Mouse (Mus musculus) heart, embryonic 16.5 days (tissue): ENCODE measurements around the gene Corin. TPM values are rescaled to one million over a fixed set of nuclear protein-coding genes. Genes with fewer than 3 reads are reported as not detected.

ENCODE experiments used
- ATAC-seq: fragments of 200-750 bp; cut with Nextera tagmentation; replicated peaks from 2 replicates; pipeline ENCODE4 v1.8.0; 2017; ENCODE audit warnings: moderate number of reproducible peaks; ENCODE audit not compliant: insufficient read depth, low FRiP score; ENCODE audit errors: extremely low read depth
- H3K27ac ChIP-seq: fragments of 300-500 bp; sonication (generic); 2 replicates; pipeline ENCODE4 v1.5.1; 2014; ENCODE audit warnings: mild to moderate bottlenecking, low read length, control low read depth, moderate library complexity
- H3K27me3 ChIP-seq: fragments of 300-500 bp; sonication (generic); 2 replicates; pipeline ENCODE4 v1.6.1; 2014; ENCODE audit warnings: low read length, mixed read lengths; ENCODE audit not compliant: control insufficient read depth, insufficient read depth
- H3K36me3 ChIP-seq: fragments of 300-500 bp; sonication (generic); 2 replicates; pipeline ENCODE4 v1.6.1; 2014; ENCODE audit not compliant: control insufficient read depth, insufficient read depth
- H3K4me1 ChIP-seq: fragments of 300-500 bp; sonication (generic); 2 replicates; pipeline ENCODE4 v1.6.1; 2014; ENCODE audit warnings: low read length, mixed read lengths; ENCODE audit not compliant: control insufficient read depth, insufficient read depth
- H3K4me2 ChIP-seq: fragments of 300-500 bp; sonication (generic); 2 replicates; pipeline ENCODE4 v1.6.1; 2014; ENCODE audit warnings: low read depth, mild to moderate bottlenecking, control low read depth, low read length
- H3K4me3 ChIP-seq: fragments of 300-500 bp; sonication (generic); 2 replicates; pipeline ENCODE4 v1.5.1; 2014; ENCODE audit warnings: mild to moderate bottlenecking, control low read depth, low read length
- H3K9ac ChIP-seq: fragments of 300-500 bp; sonication (generic); 2 replicates; pipeline ENCODE4 v1.6.1; 2014; ENCODE audit warnings: low read length, control low read depth
- H3K9me3 ChIP-seq: fragments of 300-500 bp; sonication (generic); replicated peaks from 2 replicates; pipeline ENCODE4 v1.6.1; 2016; ENCODE audit warnings: low read length; ENCODE audit not compliant: control insufficient read depth
- WGBS: fragments of 180-500 bp; shearing (Covaris S2); extraction: QIAGEN DNeasy Blood & Tissue Kit; methylation state at CpG from one replicate; pipeline ENCODE4 v1.1.7; 2014; 5-methylcytosine and 5-hydroxymethylcytosine counted together
- polyA plus RNA-seq: library from polyadenylated mRNA; unstranded; fragments of >200 nt; fragmentation: Nextera tagmentation; extraction: Ambion mirVana; gene quantifications from 2 replicates; pipeline ENCODE4 v1.2.1, GENCODE M21; 2015

Corin gene
- polyA plus RNA-seq, 1 experiment from 2014 or later = 53.0 TPM

DNA sequence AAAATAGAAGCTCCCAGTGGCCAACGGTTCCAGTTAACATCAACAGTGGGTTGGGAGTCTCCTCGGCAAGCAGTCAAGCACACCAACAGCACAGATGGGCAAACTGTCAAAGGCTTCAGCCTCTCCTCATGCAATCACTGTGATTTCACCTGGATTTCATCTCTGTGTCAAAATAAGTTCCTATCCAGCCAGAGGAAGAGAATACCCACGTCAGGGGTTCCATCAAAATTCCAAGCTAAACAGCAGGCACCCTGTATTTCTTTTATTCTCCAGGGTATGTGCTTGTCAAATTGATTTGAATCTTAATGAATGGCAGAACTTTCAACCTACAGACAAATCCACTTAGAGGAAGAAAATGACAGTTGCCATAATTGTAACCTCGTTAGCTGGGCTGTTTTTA is 51.5 kb downstream of the Corin start:
- Histone ChIP-seq H3K9ac (no peak overlapping the region), H3K27me3 (no peaks in the 10 kb centered on the region), H3K27ac (no peak overlapping the region), H3K4me3 (no peak overlapping the region), H3K4me2 (no peak overlapping the region), H3K4me1 (peaks cover 4% of the 10 kb centered on the region), H3K36me3 (peaks cover 3% of the 10 kb centered on the region; the same call in 1 of the 2 replicates), H3K9me3 (no peaks in the 10 kb centered on the region)
- ATAC-seq = no peak
- WGBS = 72% methylated on average over 4 of the region's 4 CpGs

DNA sequence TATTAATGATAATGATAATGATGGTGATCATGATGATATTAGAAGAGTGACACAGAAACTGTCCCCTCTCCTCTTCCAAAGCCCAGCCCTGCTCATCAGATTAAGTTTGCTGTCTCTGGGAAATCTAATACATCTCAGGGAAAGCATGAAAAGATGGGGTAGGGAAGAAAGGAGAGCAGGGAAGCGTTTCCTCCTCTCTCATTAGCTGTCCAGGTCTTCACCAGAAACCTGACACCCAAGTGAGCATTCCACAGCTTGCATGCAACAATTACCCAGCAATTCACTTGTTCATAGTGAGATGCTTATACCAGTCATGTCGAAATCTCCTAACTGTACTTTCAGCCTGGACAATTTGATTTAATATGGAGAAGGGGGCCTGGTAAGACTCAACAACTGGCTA is 55.4 kb downstream of the Corin start:
- Histone ChIP-seq H3K36me3 (peaks cover 3% of the 10 kb centered on the region; the same call in 1 of the 2 replicates), H3K4me1 (peaks cover 7% of the 10 kb centered on the region), H3K27ac (no peak overlapping the region), H3K4me3 (no peak overlapping the region), H3K27me3 (no peaks in the 10 kb centered on the region), H3K4me2 (no peak overlapping the region), H3K9ac (no peak overlapping the region), H3K9me3 (no peaks in the 10 kb centered on the region)
- ATAC-seq = no peak
- 70% methylated on average over 2 of the region's 2 CpGs for WGBS

GRCm38 (mm10) chr5:72446104-72446503 is 58.2 kb downstream of the Corin start:
- Histone ChIP-seq H3K27me3 (no peaks in the 10 kb centered on the region), H3K4me2 (no peak overlapping the region), H3K9me3 (no peaks in the 10 kb centered on the region), H3K9ac (no peak overlapping the region), H3K27ac (no peak overlapping the region), H3K4me1 (peaks cover 18% of the 10 kb centered on the region), H3K4me3 (no peak overlapping the region), H3K36me3 (peaks cover 3% of the 10 kb centered on the region; the same call in 1 of the 2 replicates)
- WGBS = 65% methylated on average over 11 of the region's 11 CpGs
- no peak for ATAC-seq

- H3K9me3 ChIP-seq = no peaks in the 10 kb centered on the region
- ATAC-seq = no peak
- WGBS = 76% methylated on average over 11 of the region's 11 CpGs
- no peak overlapping the region for H3K4me3 ChIP-seq
- no peaks in the 10 kb centered on the region for H3K36me3 ChIP-seq
- no peak overlapping the region for H3K4me2 ChIP-seq
- H3K27me3 ChIP-seq = no peaks in the 10 kb centered on the region
- H3K9ac ChIP-seq = no peak overlapping the region
- peak overlapping the region; percentile 69 for H3K27ac ChIP-seq
- peaks cover 18% of the 10 kb centered on the region for H3K4me1 ChIP-seq
Observed at GRCm38 (mm10) chr5:72443946-72444345, 60.3 kb downstream of the Corin start.

DNA sequence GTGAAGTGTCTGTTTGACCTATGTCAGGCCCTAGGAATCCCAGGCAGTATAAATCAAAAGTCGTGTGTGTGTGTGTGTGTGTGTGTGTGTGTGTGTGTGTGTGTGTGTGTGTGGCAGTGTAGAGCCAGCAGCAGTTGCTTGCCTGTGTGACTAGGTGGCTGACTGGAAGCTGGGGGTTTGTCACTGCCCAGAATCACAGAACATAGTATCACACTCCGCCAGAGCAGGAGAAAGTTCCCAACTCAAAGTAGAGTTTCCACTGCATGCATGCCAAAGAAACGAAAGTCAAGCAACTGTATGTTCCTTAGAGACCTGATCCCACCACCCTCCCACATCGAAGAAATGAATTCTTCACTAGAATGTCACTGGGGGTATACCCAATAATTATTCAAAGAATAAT is 61.3 kb downstream of the Corin start:
- Histone ChIP-seq H3K27me3 (no peaks in the 10 kb centered on the region), H3K4me3 (no peak overlapping the region), H3K9ac (no peak overlapping the region), H3K27ac (peak overlapping the region; percentile 69), H3K9me3 (no peaks in the 10 kb centered on the region), H3K36me3 (no peaks in the 10 kb centered on the region), H3K4me1 (peaks cover 18% of the 10 kb centered on the region), H3K4me2 (no peak overlapping the region)
- 56% methylated on average over 4 of the region's 4 CpGs for WGBS
- ATAC-seq = no peak

GRCm38 (mm10) chr5:72441181-72441580 is 63.1 kb downstream of the Corin start:
- no peaks in the 10 kb centered on the region for H3K9me3 ChIP-seq
- no peak overlapping the region for H3K27ac ChIP-seq
- ATAC-seq = no peak
- no peak overlapping the region for H3K4me2 ChIP-seq
- no peaks in the 10 kb centered on the region for H3K36me3 ChIP-seq
- H3K9ac ChIP-seq = no peak overlapping the region
- no peaks in the 10 kb centered on the region for H3K27me3 ChIP-seq
- H3K4me1 ChIP-seq = peaks cover 16% of the 10 kb centered on the region
- WGBS = 54% methylated on average over 10 of the region's 10 CpGs
- H3K4me3 ChIP-seq = no peak overlapping the region

DNA sequence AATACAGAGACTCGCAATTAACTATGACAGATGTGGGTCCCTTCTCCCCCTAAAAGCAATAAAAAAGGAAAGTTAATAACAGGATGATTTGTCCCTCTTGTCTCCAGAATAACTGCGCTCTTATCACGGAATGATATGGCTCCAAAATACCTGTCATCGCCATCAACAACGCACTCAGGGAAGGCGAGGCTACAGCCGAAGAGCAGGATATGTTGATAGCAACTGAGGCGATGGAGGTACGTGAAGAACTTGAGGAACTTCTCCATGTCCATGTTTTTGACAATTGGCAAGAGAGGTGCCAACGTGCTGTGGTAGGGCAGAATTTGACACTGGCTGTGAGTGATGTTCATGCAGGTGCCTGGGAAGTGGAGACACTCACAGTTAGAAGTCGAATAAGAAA is 69.2 kb downstream of the Corin start:
- Histone ChIP-seq H3K4me3 (no peak overlapping the region), H3K27me3 (no peaks in the 10 kb centered on the region), H3K27ac (peak overlapping the region; percentile 76), H3K36me3 (no peaks in the 10 kb centered on the region), H3K9me3 (no peaks in the 10 kb centered on the region), H3K4me1 (0 out of 2 replicates have a peak, but pooled peaks cover 6% of the 10 kb centered on the region), H3K9ac (no peak overlapping the region), H3K4me2 (no peak overlapping the region)
- peak; percentile 79 for ATAC-seq
- WGBS = 42% methylated on average over 11 of the region's 11 CpGs

DNA sequence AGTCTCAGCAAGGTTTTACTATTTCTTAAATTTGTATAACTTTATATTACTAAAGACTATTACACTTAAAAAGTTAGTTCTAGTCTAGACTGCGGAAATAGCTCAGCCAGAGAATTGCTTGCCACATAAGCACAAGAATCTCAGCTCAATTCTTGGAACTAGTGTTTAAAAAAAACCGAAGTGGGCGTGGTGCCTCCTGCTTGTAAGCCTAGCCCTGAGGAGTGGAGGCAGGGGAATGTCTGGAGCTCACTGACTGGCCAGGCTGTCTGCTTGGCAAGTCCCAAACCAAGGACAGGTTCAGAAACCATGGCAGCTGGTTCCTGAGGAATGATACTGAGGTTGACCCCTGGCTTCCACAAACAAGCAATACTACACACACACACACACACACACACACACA is 72.4 kb downstream of the Corin start:
- whole genome bisulfite sequencing = 58% methylated on average over 3 of the region's 3 CpGs
- Histone ChIP-seq H3K36me3 (no peaks in the 10 kb centered on the region), H3K4me1 (0 out of 2 replicates have a peak, but pooled peaks cover 6% of the 10 kb centered on the region), H3K9ac (no peak overlapping the region), H3K9me3 (no peaks in the 10 kb centered on the region), H3K27ac (no peak overlapping the region), H3K4me2 (no peak overlapping the region), H3K4me3 (no peak overlapping the region), H3K27me3 (no peaks in the 10 kb centered on the region)
- ATAC-seq = no peak

- no peak for ATAC-seq
- Histone ChIP-seq H3K9ac (no peak overlapping the region), H3K4me1 (peaks cover 12% of the 10 kb centered on the region), H3K36me3 (no peaks in the 10 kb centered on the region), H3K27ac (no peak overlapping the region), H3K4me2 (no peak overlapping the region), H3K9me3 (no peaks in the 10 kb centered on the region), H3K4me3 (no peak overlapping the region), H3K27me3 (no peaks in the 10 kb centered on the region)
- 74% methylated on average over 4 of the region's 4 CpGs for WGBS
Observed at GRCm38 (mm10) chr5:72427556-72427955, 76.7 kb downstream of the Corin start.
